Mouse (Mus musculus) lung, embryonic 15.5 days (tissue): ENCODE measurements around the gene Gm5767. TPM values are rescaled to one million over a fixed set of nuclear protein-coding genes. Genes with fewer than 3 reads are reported as not detected.
A peak's percentile ranks its signal among the peaks of the same experiment; 100 is the strongest.

Experiments
- ATAC-seq: fragments of 200-750 bp; cut with Nextera tagmentation; 2 replicates; pipeline ENCODE4 v1.8.0; 2017; ENCODE audit warnings: moderate number of reproducible peaks, borderline replicate concordance; ENCODE audit not compliant: low FRiP score, low TSS enrichment; ENCODE audit errors: extremely low read depth
- H3K27ac ChIP-seq: fragments of 300-500 bp; sonication (generic); 2 replicates; pipeline ENCODE4 v1.5.1; 2015; ENCODE audit warnings: moderate library complexity, mild to moderate bottlenecking, inconsistent platforms
- H3K27me3 ChIP-seq: fragments of 300-500 bp; sonication (generic); 2 replicates; pipeline ENCODE4 v1.6.1; 2015; ENCODE audit warnings: inconsistent platforms
- H3K36me3 ChIP-seq: fragments of 300-500 bp; sonication (generic); 2 replicates; pipeline ENCODE4 v1.6.1; 2015; ENCODE audit warnings: inconsistent platforms
- H3K4me1 ChIP-seq: fragments of 300-500 bp; sonication (generic); 2 replicates; pipeline ENCODE4 v1.6.1; 2015; ENCODE audit warnings: inconsistent platforms
- H3K4me2 ChIP-seq: fragments of 300-500 bp; sonication (generic); 2 replicates; pipeline ENCODE4 v1.6.1; 2015; ENCODE audit warnings: inconsistent platforms, mild to moderate bottlenecking, moderate library complexity
- H3K4me3 ChIP-seq: fragments of 300-500 bp; sonication (generic); 2 replicates; pipeline ENCODE4 v1.5.1; 2015; ENCODE audit warnings: mild to moderate bottlenecking, inconsistent platforms
- H3K9ac ChIP-seq: fragments of 300-500 bp; sonication (generic); 2 replicates; pipeline ENCODE4 v1.6.1; 2015; ENCODE audit warnings: inconsistent platforms
- H3K9me3 ChIP-seq: fragments of 300-500 bp; sonication (generic); 2 replicates; pipeline ENCODE4 v1.6.1; 2016; ENCODE audit warnings: inconsistent platforms
- WGBS: fragments of 180-500 bp; shearing (Covaris S2); methylation state at CpG from one replicate; pipeline ENCODE4 v1.1.7; 2015; 5-methylcytosine and 5-hydroxymethylcytosine counted together
- polyA plus RNA-seq: library from polyadenylated mRNA; unstranded; fragments of >200 nt; fragmentation: Nextera tagmentation; extraction: Ambion mirVana; gene quantifications from 2 replicates; pipeline ENCODE4 v1.2.1, GENCODE M21; 2015

Gm5767 gene
- polyA plus RNA-seq, 1 experiment from 2014 or later: not detected

GRCm38 (mm10) chr16:8679780-8680179, 790 bp upstream of the Gm5767 start:
- no peak overlapping the region for H3K4me2 ChIP-seq
- no peak overlapping the region for H3K4me3 ChIP-seq
- H3K4me1 ChIP-seq: no peaks in the 10 kb centered on the region
- 68% methylated on average over 3 of the region's 3 CpGs for WGBS
- no peak overlapping the region for H3K9ac ChIP-seq
- no peaks in the 10 kb centered on the region for H3K36me3 ChIP-seq
- H3K27me3 ChIP-seq: no peaks in the 10 kb centered on the region; the same call in 1 of the 2 replicates
- no peak for ATAC-seq
- no peak overlapping the region for H3K27ac ChIP-seq
- H3K9me3 ChIP-seq: no peaks in the 10 kb centered on the region

DNA sequence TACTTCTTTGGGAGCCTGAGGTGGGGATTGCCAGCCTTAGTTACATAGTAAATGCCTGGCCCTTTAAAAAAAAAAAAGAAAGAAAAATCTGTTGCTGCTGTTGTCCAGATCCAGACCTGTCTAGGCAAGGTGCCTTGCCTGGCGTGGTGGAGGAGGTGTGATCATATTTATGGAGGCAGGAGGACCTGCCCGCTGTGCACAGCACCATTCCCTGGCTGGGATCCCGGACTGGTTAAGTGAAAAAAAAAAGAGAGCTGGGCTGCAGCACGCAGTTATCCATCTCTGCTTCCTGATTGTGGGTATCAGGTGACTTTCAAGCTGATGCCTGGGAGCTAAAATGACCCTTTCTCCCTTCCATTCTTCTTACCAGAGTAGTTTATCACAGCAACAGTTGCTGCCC, 4.5 kb downstream of the Gm5767 start:
- WGBS: 47% methylated on average over 4 of the region's 4 CpGs
- Histone ChIP-seq H3K36me3 (peaks cover 27% of the 10 kb centered on the region), H3K4me1 (no peaks in the 10 kb centered on the region), H3K4me3 (no peak overlapping the region), H3K9me3 (no peaks in the 10 kb centered on the region), H3K27ac (no peak overlapping the region), H3K27me3 (no peaks in the 10 kb centered on the region), H3K4me2 (no peak overlapping the region), H3K9ac (no peak overlapping the region)
- ATAC-seq: no peak

GRCm38 (mm10) chr16:8686121-8686870, 5.7 kb downstream of the Gm5767 start:
- Histone ChIP-seq H3K4me1 (no peaks in the 10 kb centered on the region), H3K27me3 (no peaks in the 10 kb centered on the region), H3K27ac (no peak overlapping the region), H3K9me3 (no peaks in the 10 kb centered on the region), H3K4me3 (no peak overlapping the region), H3K36me3 (peaks cover 39% of the 10 kb centered on the region), H3K9ac (no peak overlapping the region), H3K4me2 (no peak overlapping the region)
- WGBS: 60% methylated on average over 7 of the region's 7 CpGs
- ATAC-seq: peak; percentile 66; the same call in 1 of the 2 replicates

DNA sequence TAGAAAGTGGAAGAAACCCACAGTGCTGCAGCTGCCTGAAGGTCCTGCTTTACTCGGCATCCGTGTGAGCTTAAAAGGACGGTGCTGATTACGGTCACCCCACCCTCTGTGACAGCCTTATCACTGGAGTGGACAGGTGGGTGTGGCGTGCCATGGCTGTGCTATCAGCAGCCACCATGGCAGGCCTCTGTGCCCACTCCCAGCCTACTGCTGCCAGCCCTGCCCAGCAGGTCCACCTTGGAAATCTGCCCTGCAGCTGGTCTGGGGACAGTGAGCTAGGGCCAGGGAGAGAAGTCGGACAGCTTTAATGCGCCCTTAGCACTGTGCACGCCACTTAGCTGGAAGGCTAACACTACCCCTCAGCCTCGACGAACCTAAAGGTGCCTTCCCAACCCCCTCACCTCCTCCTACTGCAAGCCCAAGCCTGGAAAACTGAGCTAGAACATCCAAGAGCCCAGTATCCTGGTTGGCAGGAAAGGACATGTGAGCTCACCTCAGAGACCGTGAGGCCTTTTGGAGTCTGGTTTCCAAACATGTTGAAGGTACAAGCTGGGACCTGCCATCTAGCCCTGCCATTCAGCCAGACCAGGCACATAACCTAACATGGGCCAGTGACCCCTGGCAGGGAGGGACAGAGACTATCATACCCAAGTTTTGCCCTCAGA, 6.4 kb downstream of the Gm5767 start:
- Histone ChIP-seq H3K27me3 (no peaks in the 10 kb centered on the region), H3K9ac (no peak overlapping the region), H3K4me3 (no peak overlapping the region), H3K36me3 (peaks cover 46% of the 10 kb centered on the region), H3K27ac (no peak overlapping the region), H3K4me1 (no peaks in the 10 kb centered on the region), H3K9me3 (no peaks in the 10 kb centered on the region), H3K4me2 (no peak overlapping the region)
- 79% methylated on average over 11 of the region's 11 CpGs for WGBS
- ATAC-seq: peak; percentile 74

GRCm38 (mm10) chr16:8687559-8688112, 7.1 kb downstream of the Gm5767 start:
- Histone ChIP-seq H3K9ac (no peak overlapping the region), H3K36me3 (peaks cover 52% of the 10 kb centered on the region)

GRCm38 (mm10) chr16:8689979-8690656, 9.5 kb downstream of the Gm5767 start:
- no peak for ATAC-seq
- WGBS: 87% methylated on average over 11 of the region's 11 CpGs
- Histone ChIP-seq H3K27me3 (no peaks in the 10 kb centered on the region), H3K9ac (no peak overlapping the region), H3K36me3 (peaks cover 75% of the 10 kb centered on the region), H3K4me1 (no peaks in the 10 kb centered on the region), H3K27ac (no peak overlapping the region), H3K9me3 (no peaks in the 10 kb centered on the region), H3K4me2 (no peak overlapping the region), H3K4me3 (no peak overlapping the region)

More at GRCm38 (mm10) chr16:8687559-8688112, 7.1 kb downstream of the Gm5767 start:
- H3K4me2 ChIP-seq: no peak overlapping the region
- no peaks in the 10 kb centered on the region for H3K9me3 ChIP-seq
- no peak for ATAC-seq
- no peaks in the 10 kb centered on the region for H3K4me1 ChIP-seq
- H3K27ac ChIP-seq: no peak overlapping the region
- H3K4me3 ChIP-seq: no peak overlapping the region
- H3K27me3 ChIP-seq: no peaks in the 10 kb centered on the region

- Histone ChIP-seq H3K4me1 (no peaks in the 10 kb centered on the region), H3K4me2 (no peak overlapping the region), H3K9ac (no peak overlapping the region), H3K9me3 (no peaks in the 10 kb centered on the region), H3K4me3 (no peak overlapping the region), H3K27ac (no peak overlapping the region), H3K27me3 (no peaks in the 10 kb centered on the region), H3K36me3 (peaks cover 82% of the 10 kb centered on the region)
- 86% methylated on average over 7 of the region's 7 CpGs for WGBS
- ATAC-seq: no peak
Observed at GRCm38 (mm10) chr16:8691206-8691605, 10.6 kb downstream of the Gm5767 start.

DNA sequence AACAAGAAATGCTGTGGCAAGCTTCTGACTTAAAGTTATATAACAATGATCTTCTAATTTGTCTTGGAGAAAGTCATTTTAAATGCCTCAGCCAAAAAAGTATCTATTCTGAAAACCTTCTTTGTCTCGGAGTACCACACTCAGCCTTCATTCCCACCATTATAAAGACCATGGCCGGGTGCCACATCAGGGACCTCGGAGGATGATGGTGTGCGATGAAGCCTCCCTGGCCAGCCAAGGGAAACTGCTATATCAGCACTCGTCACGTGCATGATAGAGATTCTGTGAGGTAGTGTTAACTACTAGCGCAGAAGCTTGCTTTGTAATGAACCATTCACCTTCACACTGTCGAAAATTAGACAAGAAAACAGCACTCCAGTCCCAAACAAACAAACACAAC, 19.0 kb downstream of the Gm5767 start:
- peaks cover 93% of the 10 kb centered on the region for H3K36me3 ChIP-seq
- no peak overlapping the region for H3K9ac ChIP-seq
- no peak overlapping the region for H3K4me3 ChIP-seq
- H3K27me3 ChIP-seq: no peaks in the 10 kb centered on the region
- 87% methylated on average over 8 of the region's 8 CpGs for WGBS
- no peak for ATAC-seq
- no peaks in the 10 kb centered on the region for H3K9me3 ChIP-seq
- no peak overlapping the region for H3K4me2 ChIP-seq
- H3K4me1 ChIP-seq: no peaks in the 10 kb centered on the region
- H3K27ac ChIP-seq: no peak overlapping the region

- no peak for ATAC-seq
- Histone ChIP-seq H3K36me3 (peaks cover 92% of the 10 kb centered on the region), H3K4me1 (no peaks in the 10 kb centered on the region), H3K4me2 (no peak overlapping the region), H3K27me3 (no peaks in the 10 kb centered on the region), H3K9me3 (no peaks in the 10 kb centered on the region), H3K27ac (no peak overlapping the region), H3K9ac (no peak overlapping the region), H3K4me3 (no peak overlapping the region)
- WGBS: 57% methylated on average over 3 of the region's 3 CpGs
Observed at GRCm38 (mm10) chr16:8700586-8700985, 20.0 kb downstream of the Gm5767 start.

- Histone ChIP-seq H3K4me2 (no peak overlapping the region), H3K27ac (no peak overlapping the region), H3K4me3 (no peak overlapping the region), H3K27me3 (no peaks in the 10 kb centered on the region), H3K36me3 (peaks cover 75% of the 10 kb centered on the region), H3K9me3 (no peaks in the 10 kb centered on the region), H3K9ac (no peak overlapping the region), H3K4me1 (0 out of 2 replicates have a peak, but pooled peaks cover 4% of the 10 kb centered on the region)
- ATAC-seq: no peak
- 73% methylated on average over 9 of the region's 9 CpGs for WGBS
Observed at GRCm38 (mm10) chr16:8711998-8712397, 31.4 kb downstream of the Gm5767 start.

- Histone ChIP-seq H3K36me3 (peaks cover 47% of the 10 kb centered on the region), H3K9ac (no peak overlapping the region), H3K27me3 (no peaks in the 10 kb centered on the region), H3K27ac (no peak overlapping the region), H3K4me3 (no peak overlapping the region), H3K4me2 (no peak overlapping the region), H3K4me1 (peaks cover 13% of the 10 kb centered on the region), H3K9me3 (no peaks in the 10 kb centered on the region)
- WGBS: 87% methylated on average over 5 of the region's 5 CpGs
- peak; percentile 29; the same call in 1 of the 2 replicates for ATAC-seq
Observed at GRCm38 (mm10) chr16:8714851-8715250, 34.3 kb downstream of the Gm5767 start.
